Mouse (Mus musculus) olfactory bulb, adult 2 months (tissue): ENCODE results near the gene Apool. TPM values are rescaled to one million over a fixed set of nuclear protein-coding genes. Genes with fewer than 3 reads are reported as not detected.
"Not testable (repeated sequence)": the region's sequence is repeated elsewhere in the genome, so short reads cannot be mapped to it uniquely, and the experiment has no call there.

Source experiments
- H3K27ac ChIP-seq: fragments of 200-500 bp; 2 replicates; pipeline ENCODE4 v1.5.1; 2012; ENCODE audit warnings: low read depth, low read length; ENCODE audit not compliant: insufficient read depth
- H3K4me1 ChIP-seq: fragments of 200-500 bp; 2 replicates; pipeline ENCODE4 v1.6.1; 2012; ENCODE audit warnings: low read length; ENCODE audit not compliant: control insufficient read depth, insufficient read depth
- H3K4me3 ChIP-seq: fragments of 200-500 bp; 2 replicates; pipeline ENCODE4 v1.5.1; 2012; ENCODE audit warnings: mild to moderate bottlenecking, low read depth, low read length, moderate library complexity; ENCODE audit not compliant: insufficient read depth
- CTCF ChIP-seq: fragments of 200-500 bp; IDR thresholded peaks from 2 replicates; pipeline ENCODE4 v1.5.1; 2012; ENCODE audit warnings: low read depth, mild to moderate bottlenecking, low read length, moderate library complexity; ENCODE audit not compliant: insufficient read depth
- POLR2A ChIP-seq: fragments of 200-500 bp; IDR thresholded peaks from 2 replicates; pipeline ENCODE4 v1.6.1; 2012; ENCODE audit warnings: mild to moderate bottlenecking, low read depth, low read length, moderate library complexity; ENCODE audit not compliant: insufficient read depth
- WGBS: fragments of 180-500 bp; shearing (Covaris S2); methylation state at CpG from one replicate; pipeline ENCODE4 v1.1.7; 2018; 5-methylcytosine and 5-hydroxymethylcytosine counted together
- polyA plus RNA-seq: library from polyadenylated mRNA; stranded (reverse); fragments of >200 nt; gene quantifications from 2 replicates; pipeline ENCODE4 v1.2.4, GENCODE M21; 2012; ENCODE audit warnings: low replicate concordance; ENCODE audit not compliant: missing spikeins, insufficient read depth, insufficient read length

Gene Apool
- polyA plus RNA-seq = not detected in 2 replicates

GRCm38 (mm10) chrX:112310804-112311530 is at the start of gene Apool:
Gene Apool (plus strand): TSS chrX:112311334.
- WGBS = 23% methylated on average over 18 of the region's 18 CpGs
- TF ChIP-seq CTCF = no peak
- no peak for TF ChIP-seq POLR2A
- Histone ChIP-seq H3K4me1 (no peaks in the 10 kb centered on the region), H3K27ac (no peak within 1 kb of the TSS), H3K4me3 (peak within 1 kb of the TSS; percentile 64)

GRCm38 (mm10) chrX:112273550-112273949 is 37.6 kb upstream of the Apool start:
- TF ChIP-seq CTCF = no peak
- TF ChIP-seq POLR2A = no peak
- Histone ChIP-seq H3K4me1 (no peaks in the 10 kb centered on the region), H3K27ac (no peak overlapping the region), H3K4me3 (no peak overlapping the region)
- 78% methylated on average over 1 of the region's 1 CpGs for whole genome bisulfite sequencing

GRCm38 (mm10) chrX:112311531-112311887 is 375 bp downstream of the Apool start:
- Histone ChIP-seq H3K4me1 (no peaks in the 10 kb centered on the region), H3K27ac (no peak overlapping the region), H3K4me3 (peak overlapping the region; percentile 64)
- TF ChIP-seq POLR2A = no peak
- TF ChIP-seq CTCF = no peak
- 9% methylated on average over 12 of the region's 12 CpGs for WGBS

GRCm38 (mm10) chrX:112312094-112312493 is 960 bp downstream of the Apool start:
- no peak overlapping the region for H3K4me3 ChIP-seq
- 32% methylated on average over 1 of the region's 1 CpGs for WGBS
- H3K27ac ChIP-seq = no peak overlapping the region
- TF ChIP-seq POLR2A (no peak), CTCF (no peak)
- no peaks in the 10 kb centered on the region for H3K4me1 ChIP-seq

- Histone ChIP-seq H3K4me3 (no peak overlapping the region), H3K27ac (no peak overlapping the region)
- TF ChIP-seq CTCF (no peak), POLR2A (no peak)
Measured at GRCm38 (mm10) chrX:112320273-112320672, 9.1 kb downstream of the Apool start.

GRCm38 (mm10) chrX:112339486-112339885 is 28.4 kb downstream of the Apool start:
- Histone ChIP-seq H3K4me3 (no peak overlapping the region), H3K4me1 (no peaks in the 10 kb centered on the region), H3K27ac (no peak overlapping the region)
- WGBS = 82% methylated on average over 3 of the region's 3 CpGs
- TF ChIP-seq POLR2A (no peak), CTCF (no peak)

More at GRCm38 (mm10) chrX:112320273-112320672, 9.1 kb downstream of the Apool start:
- H3K4me1 ChIP-seq = no peaks in the 10 kb centered on the region

- TF ChIP-seq CTCF = no peak
- no peak for TF ChIP-seq POLR2A
- H3K27ac ChIP-seq = no peak overlapping the region
- WGBS = 44% methylated on average over 4 of the region's 4 CpGs
- H3K4me1 ChIP-seq = no peaks in the 10 kb centered on the region
- no peak overlapping the region for H3K4me3 ChIP-seq
Measured at GRCm38 (mm10) chrX:112347467-112348394, 36.6 kb downstream of the Apool start.

GRCm38 (mm10) chrX:112348395-112348791 is 37.3 kb downstream of the Apool start:
- H3K4me1 ChIP-seq = no peaks in the 10 kb centered on the region
- no peak overlapping the region for H3K27ac ChIP-seq
- WGBS = 16% methylated on average over 3 of the region's 3 CpGs
- H3K4me3 ChIP-seq = no peak overlapping the region
- TF ChIP-seq POLR2A (no peak), CTCF (no peak)

GRCm38 (mm10) chrX:112368426-112368825 is 57.3 kb downstream of the Apool start:
- no peak overlapping the region for H3K4me3 ChIP-seq
- WGBS = 32% methylated on average over 4 of the region's 4 CpGs
- no peaks in the 10 kb centered on the region for H3K4me1 ChIP-seq
- no peak overlapping the region for H3K27ac ChIP-seq
- no peak for TF ChIP-seq POLR2A
- no peak for TF ChIP-seq CTCF

- H3K4me1 ChIP-seq, H3K27ac ChIP-seq, H3K4me3 ChIP-seq: not testable (repeated sequence)
- 86% methylated on average over 5 of the region's 5 CpGs for WGBS
Measured at GRCm38 (mm10) chrX:112370577-112371410, 59.7 kb downstream of the Apool start.
